Mouse (Mus musculus) myocyte (in vitro differentiated cells): Measurements from ENCODE around the gene Adcy7. TPM values are rescaled to one million over a fixed set of nuclear protein-coding genes. Genes with fewer than 3 reads are reported as not detected.

ENCODE experiments used
- H3K27me3 ChIP-seq: one replicate; pipeline ENCODE4 v1.6.1; 2011; ENCODE audit not compliant: control insufficient read depth, insufficient read depth, insufficient read length
- H3K36me3 ChIP-seq: one replicate; pipeline ENCODE4 v1.6.1; 2011; ENCODE audit not compliant: control insufficient read depth, insufficient read depth
- H3K4me2 ChIP-seq: one replicate; pipeline ENCODE4 v1.6.1; 2011; ENCODE audit warnings: low read depth, control low read depth
- H3K4me3 ChIP-seq: one replicate; pipeline ENCODE4 v1.5.1; 2011; ENCODE audit warnings: mild to moderate bottlenecking, control low read depth, moderate library complexity
- H3K79me2 ChIP-seq: one replicate; pipeline ENCODE4 v1.6.1; 2011; ENCODE audit not compliant: control insufficient read depth, insufficient read depth
- H3ac ChIP-seq: one replicate; pipeline ENCODE4 v1.6.1; 2011; ENCODE audit not compliant: control insufficient read depth, insufficient read length
- CEBPB ChIP-seq: IDR thresholded peaks from 2 replicates; pipeline ENCODE4 v1.6.1; 2011; ENCODE audit warnings: mild to moderate bottlenecking, moderate library complexity; ENCODE audit not compliant: poor library complexity, insufficient read depth, severe bottlenecking
- E2F4 ChIP-seq: IDR thresholded peaks from one replicate; pipeline ENCODE4 v1.6.1; 2011; ENCODE audit warnings: mild to moderate bottlenecking, control low read depth, moderate library complexity; ENCODE audit not compliant: insufficient read depth
- MAX ChIP-seq: IDR thresholded peaks from one replicate; pipeline ENCODE4 v1.6.1; 2011; ENCODE audit warnings: low read depth, mild to moderate bottlenecking, control low read depth
- MYOD1 ChIP-seq, 3 experiments: IDR thresholded peaks; one replicate each; pipeline ENCODE4 v1.6.1; 2011; ENCODE audit warnings: control low read depth in 2 of 3, low read depth in 2 of 3, mild to moderate bottlenecking in 2 of 3, moderate library complexity in 1 of 3; ENCODE audit not compliant: insufficient read length in 2 of 3, control insufficient read depth in 1 of 3
- MYOG ChIP-seq, 3 experiments: IDR thresholded peaks; one replicate each; pipeline ENCODE4 v1.6.1; 2011; ENCODE audit warnings: control low read depth in 2 of 3, low read depth in 2 of 3, mild to moderate bottlenecking in 2 of 3; ENCODE audit not compliant: insufficient read length in 2 of 3, control insufficient read depth in 1 of 3, insufficient read depth in 1 of 3
- POLR2A ChIP-seq: IDR thresholded peaks from one replicate; pipeline ENCODE4 v1.6.1; 2011; ENCODE audit warnings: low read depth, mild to moderate bottlenecking, control low read depth, moderate library complexity; ENCODE audit not compliant: insufficient read length
- POLR2AphosphoS2 ChIP-seq: IDR thresholded peaks from one replicate; pipeline ENCODE4 v1.6.1; 2011; ENCODE audit warnings: low read depth, control low read depth; ENCODE audit not compliant: insufficient read length
- REST ChIP-seq: IDR thresholded peaks from one replicate; pipeline ENCODE4 v1.6.1; 2011; ENCODE audit warnings: mild to moderate bottlenecking, control low read depth, moderate library complexity; ENCODE audit not compliant: insufficient read depth, insufficient read length
- SRF ChIP-seq: IDR thresholded peaks from one replicate; pipeline ENCODE4 v1.6.1; 2011; ENCODE audit warnings: low read depth; ENCODE audit not compliant: control insufficient read depth, insufficient read length
- TCF12 ChIP-seq: IDR thresholded peaks from one replicate; pipeline ENCODE4 v1.6.1; 2011; ENCODE audit warnings: mild to moderate bottlenecking, control low read depth; ENCODE audit not compliant: poor library complexity, insufficient read depth, severe bottlenecking
- TCF3 ChIP-seq: IDR thresholded peaks from one replicate; pipeline ENCODE4 v1.6.1; 2011; ENCODE audit warnings: low read depth, control low read depth; ENCODE audit not compliant: insufficient read length
- USF1 ChIP-seq: IDR thresholded peaks from one replicate; pipeline ENCODE4 v1.6.1; 2011; ENCODE audit warnings: low read depth, mild to moderate bottlenecking, control low read depth, moderate library complexity
- polyA plus RNA-seq: library from polyadenylated mRNA; unstranded; fragments of >200 nt; fragmentation: generic; extraction: Trizol; gene quantifications from one replicate; pipeline ENCODE4 v1.2.1, GENCODE M21; 2012; ENCODE audit warnings: missing spikeins

Gene Adcy7
- polyA plus RNA-seq, 1 experiment: 72.3 TPM

DNA sequence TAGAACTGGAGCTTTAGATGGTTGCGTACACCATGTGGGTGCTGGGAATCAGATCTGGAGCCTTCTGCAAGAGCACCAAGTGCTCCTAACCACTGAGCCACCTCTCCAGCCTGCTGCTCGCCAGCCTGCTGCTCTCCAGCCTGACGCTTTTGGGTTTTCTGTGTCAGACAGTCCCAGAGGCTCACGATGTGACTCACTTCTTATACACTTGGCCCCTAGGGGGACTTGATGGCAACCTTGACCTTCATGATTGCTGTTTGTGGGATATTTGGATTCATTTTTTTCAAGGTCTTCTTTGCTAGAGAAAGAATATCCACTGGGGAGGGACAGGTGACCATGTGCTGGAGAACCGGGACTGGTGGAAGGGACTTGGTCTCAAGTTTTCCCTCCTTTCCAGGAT lies 49.2 kb downstream of the Adcy7 start:
- H3K79me2 ChIP-seq: no peaks in the 10 kb centered on the region
- TF ChIP-seq MYOD1 (IDR thresholded peaks at IDR 0.05; ENCODE audit: control insufficient read depth in 1 of 3, insufficient read length in 2 of 3, low read depth in 2 of 3) (no peak), MAX (no peak), CEBPB (no peak), MYOG (IDR thresholded peaks at IDR 0.05; ENCODE audit: control insufficient read depth in 1 of 3, insufficient read depth in 1 of 3, insufficient read length in 2 of 3, low read depth in 2 of 3) (no peak), POLR2A (no peak), E2F4 (no peak), SRF (no peak), POLR2AphosphoS2 (no peak)
- H3K27me3 ChIP-seq: no peaks in the 10 kb centered on the region
- no peak overlapping the region for H3K4me3 ChIP-seq
- no peak overlapping the region for H3K4me2 ChIP-seq
- H3K36me3 ChIP-seq: peaks cover 35% of the 10 kb centered on the region
- H3ac ChIP-seq: no peak overlapping the region

DNA sequence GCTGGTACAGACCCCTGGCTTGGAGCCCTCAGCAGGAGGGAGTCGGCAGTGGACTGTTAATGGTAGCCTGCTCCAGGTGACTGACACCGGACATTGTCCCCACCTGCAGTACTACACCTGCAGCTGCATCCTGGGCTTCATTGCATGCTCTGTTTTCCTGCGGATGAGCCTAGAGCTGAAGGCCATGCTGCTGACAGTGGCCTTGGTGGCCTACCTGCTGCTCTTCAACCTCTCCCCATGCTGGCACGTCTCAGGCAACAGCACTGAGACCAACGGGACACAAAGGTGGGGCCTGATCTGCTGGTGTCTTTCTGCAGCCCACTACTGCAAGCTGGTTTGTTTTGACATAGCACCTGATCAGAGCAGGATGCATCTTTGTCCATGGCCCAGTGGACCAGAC lies 51.3 kb downstream of the Adcy7 start:
- peaks cover 51% of the 10 kb centered on the region for H3K36me3 ChIP-seq

DNA sequence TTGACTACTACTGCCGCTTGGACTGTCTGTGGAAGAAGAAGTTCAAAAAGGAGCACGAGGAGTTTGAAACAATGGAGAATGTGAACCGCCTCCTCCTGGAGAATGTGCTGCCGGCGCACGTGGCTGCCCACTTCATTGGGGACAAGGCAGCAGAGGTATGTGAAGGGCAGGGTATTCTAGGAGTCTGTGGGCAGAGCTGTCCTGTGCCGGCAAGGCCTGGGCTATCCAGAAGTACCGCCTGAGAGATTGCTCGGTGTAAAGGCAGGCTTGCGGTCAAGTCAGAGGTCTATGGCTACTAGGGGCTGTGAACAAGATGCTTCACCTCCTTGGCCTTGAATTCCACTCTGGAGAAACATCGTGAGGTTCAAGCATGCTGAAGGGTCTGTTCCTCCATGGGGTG lies 52.6 kb downstream of the Adcy7 start:
- H3K36me3 ChIP-seq: peaks cover 63% of the 10 kb centered on the region
- no peaks in the 10 kb centered on the region for H3K79me2 ChIP-seq
- no peak overlapping the region for H3K4me2 ChIP-seq
- H3K4me3 ChIP-seq: no peak overlapping the region
- peak; percentile 28 for TF ChIP-seq POLR2AphosphoS2
- TF ChIP-seq MAX: no peak
- no peaks in the 10 kb centered on the region for H3K27me3 ChIP-seq
- no peak overlapping the region for H3ac ChIP-seq

More for the DNA sequence above, 51.3 kb downstream of the Adcy7 start:
- TF ChIP-seq POLR2AphosphoS2 (peak; percentile 91), MYOG (IDR thresholded peaks at IDR 0.05; ENCODE audit: control insufficient read depth in 1 of 3, insufficient read depth in 1 of 3, insufficient read length in 2 of 3, low read depth in 2 of 3) (no peak), REST (no peak), E2F4 (no peak), POLR2A (peak; percentile 32), CEBPB (no peak)
- Histone ChIP-seq H3K4me2 (no peak overlapping the region), H3ac (no peak overlapping the region), H3K27me3 (no peaks in the 10 kb centered on the region), H3K79me2 (no peaks in the 10 kb centered on the region), H3K4me3 (no peak overlapping the region)

DNA sequence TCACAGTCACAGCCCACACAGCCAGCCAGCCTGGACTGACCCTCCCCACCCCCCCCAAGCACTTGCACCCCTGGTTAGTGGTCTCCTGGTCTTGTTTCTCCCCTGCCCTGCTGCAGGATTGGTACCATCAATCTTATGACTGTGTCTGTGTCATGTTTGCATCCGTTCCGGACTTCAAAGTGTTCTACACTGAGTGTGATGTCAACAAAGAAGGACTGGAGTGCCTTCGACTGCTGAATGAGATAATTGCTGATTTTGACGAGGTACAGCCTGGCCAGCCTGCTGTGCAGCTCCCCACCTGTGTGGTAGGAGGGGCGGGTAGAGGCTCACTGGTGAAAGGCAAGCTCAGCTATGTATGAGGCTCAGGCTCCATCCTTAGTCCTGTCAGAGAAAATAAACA lies 53.0 kb downstream of the Adcy7 start:
- Histone ChIP-seq H3K79me2 (no peaks in the 10 kb centered on the region), H3K27me3 (no peaks in the 10 kb centered on the region), H3K4me3 (no peak overlapping the region), H3K36me3 (peaks cover 66% of the 10 kb centered on the region), H3K4me2 (no peak overlapping the region), H3ac (no peak overlapping the region)
- TF ChIP-seq SRF: no peak
- peak; percentile 15 for TF ChIP-seq POLR2AphosphoS2
- no peak for TF ChIP-seq POLR2A
- TF ChIP-seq CEBPB: no peak
- no peak for TF ChIP-seq MYOG (IDR thresholded peaks at IDR 0.05; ENCODE audit: control insufficient read depth in 1 of 3, insufficient read depth in 1 of 3, insufficient read length in 2 of 3, low read depth in 2 of 3)

DNA sequence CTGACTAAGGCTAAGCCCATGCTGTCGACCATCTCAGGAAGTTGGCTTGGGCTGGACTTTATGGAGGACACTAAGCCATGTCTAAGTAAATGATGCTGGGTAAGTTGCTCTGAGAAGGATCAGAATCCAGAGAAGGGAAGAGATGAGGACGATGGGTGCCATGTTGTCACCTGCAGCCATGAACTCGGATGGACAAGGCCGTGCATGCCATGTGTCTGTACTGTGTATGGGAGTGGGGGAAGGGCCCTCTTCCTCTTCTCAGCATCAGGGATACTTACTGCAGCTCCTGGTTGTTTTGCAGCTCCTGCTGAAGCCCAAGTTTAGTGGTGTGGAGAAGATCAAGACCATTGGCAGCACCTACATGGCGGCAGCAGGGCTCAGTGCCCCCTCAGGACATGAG lies 53.6 kb downstream of the Adcy7 start:
- no peak overlapping the region for H3K4me2 ChIP-seq
- H3K36me3 ChIP-seq: peaks cover 65% of the 10 kb centered on the region
- TF ChIP-seq TCF12 (no peak), USF1 (no peak), REST (no peak), E2F4 (no peak), POLR2AphosphoS2 (peak; percentile 72), CEBPB (no peak), SRF (no peak), POLR2A (peak; percentile 34), TCF3 (no peak), MAX (no peak), MYOG (IDR thresholded peaks at IDR 0.05; ENCODE audit: control insufficient read depth in 1 of 3, insufficient read depth in 1 of 3, insufficient read length in 2 of 3, low read depth in 2 of 3) (no peak), MYOD1 (IDR thresholded peaks at IDR 0.05; ENCODE audit: control insufficient read depth in 1 of 3, insufficient read length in 2 of 3, low read depth in 2 of 3) (no peak)
- H3K4me3 ChIP-seq: no peak overlapping the region
- H3K27me3 ChIP-seq: no peaks in the 10 kb centered on the region
- H3ac ChIP-seq: no peak overlapping the region
- H3K79me2 ChIP-seq: no peaks in the 10 kb centered on the region

DNA sequence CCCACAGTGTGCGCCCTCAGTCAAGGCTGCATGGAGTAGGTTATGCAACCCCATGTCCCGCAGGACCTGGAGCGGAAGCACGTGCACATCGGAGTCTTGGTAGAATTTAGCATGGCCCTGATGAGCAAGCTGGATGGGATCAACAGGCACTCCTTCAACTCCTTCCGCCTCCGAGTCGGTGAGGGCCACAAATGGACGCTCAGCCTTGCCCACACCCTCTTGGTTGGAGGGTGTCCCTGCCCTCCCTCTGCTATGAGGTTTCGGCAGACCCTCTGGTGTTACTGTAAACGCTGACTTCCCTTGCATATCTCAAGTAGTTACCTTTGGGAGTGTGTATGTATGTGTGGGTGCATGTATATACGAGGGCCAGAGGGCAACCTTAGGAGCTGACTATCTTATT lies 54.1 kb downstream of the Adcy7 start:
- H3K36me3 ChIP-seq: peaks cover 66% of the 10 kb centered on the region
- H3K4me2 ChIP-seq: no peak overlapping the region
- H3K79me2 ChIP-seq: no peaks in the 10 kb centered on the region
- TF ChIP-seq CEBPB (no peak), MAX (no peak), POLR2AphosphoS2 (peak; percentile 86), TCF3 (no peak), MYOG (IDR thresholded peaks at IDR 0.05; ENCODE audit: control insufficient read depth in 1 of 3, insufficient read depth in 1 of 3, insufficient read length in 2 of 3, low read depth in 2 of 3) (no peak), REST (no peak), E2F4 (no peak), SRF (no peak), MYOD1 (IDR thresholded peaks at IDR 0.05; ENCODE audit: control insufficient read depth in 1 of 3, insufficient read length in 2 of 3, low read depth in 2 of 3) (no peak), USF1 (no peak), POLR2A (peak; percentile 23), TCF12 (no peak)
- H3K4me3 ChIP-seq: no peak overlapping the region
- no peak overlapping the region for H3ac ChIP-seq
- H3K27me3 ChIP-seq: no peaks in the 10 kb centered on the region
